Mouse (Mus musculus) heart, embryonic 11.5 days (tissue): ENCODE data around the gene Eml1. TPM values are rescaled to one million over a fixed set of nuclear protein-coding genes. Genes with fewer than 3 reads are reported as not detected.
A peak's percentile ranks its signal among the peaks of the same experiment; 100 is the strongest.
"Not testable (repeated sequence)": the region's sequence is repeated elsewhere in the genome, so short reads cannot be mapped to it uniquely, and the experiment has no call there.

Source experiments
- ATAC-seq: fragments of 200-750 bp; cut with Nextera tagmentation; replicated peaks from 2 replicates; pipeline ENCODE4 v1.8.0; 2017; ENCODE audit warnings: moderate library complexity; ENCODE audit not compliant: insufficient number of reproducible peaks, low FRiP score, low TSS enrichment
- H3K27ac ChIP-seq: fragments of 300-500 bp; sonication (generic); 2 replicates; pipeline ENCODE4 v1.5.1; 2014; ENCODE audit warnings: mild to moderate bottlenecking, low read depth, low read length
- H3K27me3 ChIP-seq: fragments of 300-500 bp; sonication (generic); 2 replicates; pipeline ENCODE4 v1.6.1; 2014; ENCODE audit warnings: mild to moderate bottlenecking, low read length, mixed read lengths; ENCODE audit not compliant: control insufficient read depth, insufficient read depth
- H3K36me3 ChIP-seq: fragments of 300-500 bp; sonication (generic); 2 replicates; pipeline ENCODE4 v1.6.1; 2014; ENCODE audit warnings: mild to moderate bottlenecking, low read length, moderate library complexity, mixed read lengths; ENCODE audit not compliant: control insufficient read depth, insufficient read depth
- H3K4me1 ChIP-seq: fragments of 300-500 bp; sonication (generic); 2 replicates; pipeline ENCODE4 v1.6.1; 2014; ENCODE audit warnings: low read length; ENCODE audit not compliant: control insufficient read depth, insufficient read depth
- H3K4me2 ChIP-seq: fragments of 300-500 bp; sonication (generic); 2 replicates; pipeline ENCODE4 v1.6.1; 2014; ENCODE audit warnings: mild to moderate bottlenecking, moderate library complexity
- H3K4me3 ChIP-seq: fragments of 300-500 bp; sonication (generic); 2 replicates; pipeline ENCODE4 v1.5.1; 2014; ENCODE audit warnings: low read depth, low read length
- H3K9ac ChIP-seq: fragments of 300-500 bp; sonication (generic); 2 replicates; pipeline ENCODE4 v1.6.1; 2014; ENCODE audit warnings: mild to moderate bottlenecking, low read depth, low read length, moderate library complexity
- H3K9me3 ChIP-seq: fragments of 300-500 bp; sonication (generic); replicated peaks from 2 replicates; pipeline ENCODE4 v1.6.1; 2016; ENCODE audit warnings: low read length; ENCODE audit not compliant: control insufficient read depth
- WGBS: fragments of 180-500 bp; shearing (Covaris S2); extraction: QIAGEN DNeasy Blood & Tissue Kit; methylation state at CpG from one replicate; pipeline ENCODE4 v1.1.7; 2014; ENCODE audit not compliant: insufficient replicate concordance; 5-methylcytosine and 5-hydroxymethylcytosine counted together
- polyA plus RNA-seq: library from polyadenylated mRNA; unstranded; fragments of >200 nt; fragmentation: Nextera tagmentation; extraction: Ambion mirVana; gene quantifications from 2 replicates; pipeline ENCODE4 v1.2.1, GENCODE M21; 2014

Eml1 gene
- polyA plus RNA-seq, 1 experiment from 2014 or later, result 48.3 TPM

- no peak overlapping the region for H3K4me3 ChIP-seq
- H3K36me3 ChIP-seq, result no peaks in the 10 kb centered on the region
- no peak overlapping the region for H3K4me2 ChIP-seq
- no peak overlapping the region for H3K9ac ChIP-seq
- no peaks in the 10 kb centered on the region for H3K27me3 ChIP-seq
- no peaks in the 10 kb centered on the region for H3K9me3 ChIP-seq
- H3K4me1 ChIP-seq, result peaks cover 10% of the 10 kb centered on the region
- WGBS, result 65% methylated on average over 2 of the region's 2 CpGs
- no peak for ATAC-seq
- H3K27ac ChIP-seq, result no peak overlapping the region
These were observed 135.1 kb downstream of the Eml1 start for GRCm38 (mm10) chr12:108505846-108506245.

DNA sequence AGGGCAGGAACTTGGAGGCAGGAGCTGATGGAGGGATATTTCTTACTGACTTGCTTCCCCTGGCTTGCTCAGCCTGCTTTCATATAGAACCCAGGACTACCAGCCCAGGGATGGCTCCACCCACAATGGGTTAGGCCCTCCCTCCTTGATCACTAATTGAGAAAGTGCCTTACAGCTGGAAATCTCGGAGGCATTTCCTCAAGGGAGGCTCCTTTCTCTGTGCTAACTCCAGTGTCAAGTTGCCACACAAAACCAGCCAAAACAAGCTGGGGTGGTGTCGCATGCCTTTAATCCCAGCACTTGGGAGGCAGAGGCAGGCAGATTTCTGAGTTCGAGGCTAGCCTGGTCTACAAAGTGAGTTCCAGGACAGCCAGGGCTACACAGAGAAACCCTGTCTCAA is 136.3 kb downstream of the Eml1 start:
- not testable (repeated sequence) for H3K4me2 ChIP-seq, H3K9me3 ChIP-seq, H3K27me3 ChIP-seq, ATAC-seq, H3K9ac ChIP-seq, H3K27ac ChIP-seq, H3K36me3 ChIP-seq, H3K4me3 ChIP-seq
- H3K4me1 ChIP-seq, result peaks cover 10% of the 10 kb centered on the region
- 71% methylated on average over 3 of the region's 3 CpGs for WGBS

DNA sequence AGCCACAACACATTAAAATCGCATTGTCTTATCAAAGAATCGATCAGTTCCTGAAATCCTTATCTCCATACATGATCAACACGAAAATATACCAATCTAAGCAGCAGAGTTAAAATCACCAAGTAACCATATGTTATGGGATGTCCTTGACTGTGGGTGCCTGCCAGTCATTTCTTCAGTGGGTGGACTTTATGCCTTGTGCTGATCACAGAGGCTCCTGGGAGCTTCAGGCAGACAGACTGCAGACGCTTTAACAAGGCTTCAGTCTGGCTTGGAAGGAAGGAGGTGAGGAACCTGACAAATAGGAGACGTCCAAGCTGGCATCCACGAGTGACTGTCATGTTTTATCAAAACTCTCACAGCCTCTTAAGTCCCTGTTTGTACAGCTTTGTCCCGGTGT is 139.8 kb downstream of the Eml1 start:
- Histone ChIP-seq H3K9ac (no peak overlapping the region), H3K36me3 (no peaks in the 10 kb centered on the region; the same call in 1 of the 2 replicates), H3K4me1 (no peaks in the 10 kb centered on the region), H3K27ac (no peak overlapping the region), H3K9me3 (no peaks in the 10 kb centered on the region), H3K4me3 (no peak overlapping the region), H3K4me2 (no peak overlapping the region), H3K27me3 (no peaks in the 10 kb centered on the region)
- WGBS, result 45% methylated on average over 7 of the region's 7 CpGs
- no peak for ATAC-seq

- no peak overlapping the region for H3K4me2 ChIP-seq
- no peaks in the 10 kb centered on the region for H3K4me1 ChIP-seq
- no peaks in the 10 kb centered on the region for H3K27me3 ChIP-seq
- no peaks in the 10 kb centered on the region for H3K9me3 ChIP-seq
- H3K4me3 ChIP-seq, result no peak overlapping the region
- no peak overlapping the region for H3K27ac ChIP-seq
- no peak for ATAC-seq
- no peaks in the 10 kb centered on the region; the same call in 1 of the 2 replicates for H3K36me3 ChIP-seq
- WGBS, result 4% methylated on average over 3 of the region's 3 CpGs
- no peak overlapping the region for H3K9ac ChIP-seq
These were observed 140.3 kb downstream of the Eml1 start for GRCm38 (mm10) chr12:108511009-108511408.

- no peaks in the 10 kb centered on the region for H3K4me1 ChIP-seq
- H3K36me3 ChIP-seq, result no peaks in the 10 kb centered on the region; the same call in 1 of the 2 replicates
- H3K9ac ChIP-seq, result no peak overlapping the region
- H3K4me3 ChIP-seq, result no peak overlapping the region
- H3K27me3 ChIP-seq, result no peaks in the 10 kb centered on the region
- WGBS, result 87% methylated on average over 12 of the region's 12 CpGs
- no peaks in the 10 kb centered on the region for H3K9me3 ChIP-seq
- no peak overlapping the region for H3K27ac ChIP-seq
- no peak overlapping the region for H3K4me2 ChIP-seq
- ATAC-seq, result no peak
These were observed 144.7 kb downstream of the Eml1 start for GRCm38 (mm10) chr12:108515464-108515863.

DNA sequence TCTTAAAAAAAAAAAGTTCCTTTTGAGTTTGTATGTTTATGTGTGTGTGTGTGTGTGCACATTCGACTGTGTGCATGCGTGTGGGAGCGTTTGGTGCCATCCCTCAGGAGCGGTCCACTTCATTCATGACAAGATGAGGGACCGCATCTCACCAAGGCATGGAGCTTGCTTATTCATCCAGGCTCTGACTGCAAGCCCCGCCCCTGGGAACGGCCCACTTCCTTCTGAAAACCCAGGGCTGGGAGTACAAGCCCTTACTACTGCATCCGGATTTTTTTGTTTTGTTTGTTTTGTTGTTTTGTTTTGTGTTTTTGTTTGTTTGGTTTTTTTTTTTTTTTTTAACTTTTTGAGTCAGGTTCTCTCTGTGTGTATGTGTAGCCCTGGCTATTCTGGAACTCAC is 148.6 kb downstream of the Eml1 start:
- H3K4me2 ChIP-seq, result no peak overlapping the region
- 66% methylated on average over 8 of the region's 8 CpGs for WGBS
- no peaks in the 10 kb centered on the region for H3K9me3 ChIP-seq
- H3K36me3 ChIP-seq, result peaks cover 4% of the 10 kb centered on the region; the same call in 1 of the 2 replicates
- no peak for ATAC-seq
- H3K27me3 ChIP-seq, result no peaks in the 10 kb centered on the region
- H3K9ac ChIP-seq, result no peak overlapping the region
- H3K4me3 ChIP-seq, result no peak overlapping the region
- H3K4me1 ChIP-seq, result no peaks in the 10 kb centered on the region
- no peak overlapping the region for H3K27ac ChIP-seq

GRCm38 (mm10) chr12:108529214-108529613 is 158.5 kb downstream of the Eml1 start:
- no peaks in the 10 kb centered on the region for H3K4me1 ChIP-seq
- H3K4me3 ChIP-seq, result no peak overlapping the region
- no peaks in the 10 kb centered on the region for H3K9me3 ChIP-seq
- H3K27ac ChIP-seq, result no peak overlapping the region
- no peak overlapping the region for H3K4me2 ChIP-seq
- peaks cover 3% of the 10 kb centered on the region; the same call in 1 of the 2 replicates for H3K36me3 ChIP-seq
- no peaks in the 10 kb centered on the region for H3K27me3 ChIP-seq
- 46% methylated on average over 8 of the region's 8 CpGs for WGBS
- ATAC-seq, result 0 out of 2 replicates have a peak, but pooled peaks have one; percentile 18
- H3K9ac ChIP-seq, result no peak overlapping the region

DNA sequence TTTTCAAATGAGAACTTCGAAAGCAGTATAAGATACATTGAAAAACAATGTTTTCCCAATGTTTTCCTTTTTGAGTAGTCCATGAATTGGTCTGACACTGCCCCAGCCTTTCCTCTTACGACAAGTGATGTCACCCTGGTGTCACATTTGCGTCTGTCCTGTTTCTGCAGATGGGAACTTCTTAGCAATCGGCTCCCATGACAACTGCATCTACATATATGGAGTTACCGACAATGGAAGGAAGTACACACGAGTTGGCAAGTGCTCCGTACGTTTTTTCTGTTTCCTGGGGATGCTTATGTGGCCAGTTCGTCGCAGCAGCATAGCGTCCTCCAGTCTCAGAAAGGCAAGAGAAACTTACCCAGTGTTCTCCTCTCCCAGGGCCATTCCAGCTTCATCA is 163.7 kb downstream of the Eml1 start:
- Histone ChIP-seq H3K4me1 (no peaks in the 10 kb centered on the region), H3K27me3 (no peaks in the 10 kb centered on the region), H3K27ac (no peak overlapping the region), H3K9me3 (no peaks in the 10 kb centered on the region), H3K9ac (no peak overlapping the region), H3K36me3 (0 out of 2 replicates have a peak, but pooled peaks cover 8% of the 10 kb centered on the region), H3K4me3 (no peak overlapping the region), H3K4me2 (no peak overlapping the region)
- ATAC-seq, result no peak
- 78% methylated on average over 11 of the region's 11 CpGs for WGBS

DNA sequence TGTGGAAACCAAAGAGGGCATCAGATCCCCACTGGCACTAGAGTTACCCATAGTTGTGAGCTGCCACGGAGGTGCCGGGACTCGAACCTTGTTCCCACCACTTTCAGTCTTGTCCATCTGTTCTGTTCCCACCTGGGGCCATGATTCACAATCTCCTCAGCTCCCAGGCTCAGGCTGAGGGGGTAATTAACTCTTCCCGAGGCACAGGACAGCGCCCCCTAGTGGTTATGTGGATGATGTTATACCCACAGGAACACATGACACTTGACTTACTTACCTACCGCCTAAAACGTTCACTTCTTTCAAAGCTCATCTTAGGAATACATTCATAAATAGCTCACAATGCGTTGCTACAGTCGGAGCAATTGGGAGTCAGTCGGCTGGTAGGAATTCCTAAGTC is 165.7 kb downstream of the Eml1 start:
- Histone ChIP-seq H3K4me3 (no peak overlapping the region), H3K9me3 (no peaks in the 10 kb centered on the region), H3K27me3 (no peaks in the 10 kb centered on the region), H3K27ac (no peak overlapping the region), H3K4me1 (no peaks in the 10 kb centered on the region), H3K9ac (no peak overlapping the region), H3K36me3 (0 out of 2 replicates have a peak, but pooled peaks cover 5% of the 10 kb centered on the region), H3K4me2 (no peak overlapping the region)
- 61% methylated on average over 10 of the region's 10 CpGs for WGBS
- no peak for ATAC-seq
